ENCODE assay signal across 26 mouse cellular contexts in the genomic region with DNA sequence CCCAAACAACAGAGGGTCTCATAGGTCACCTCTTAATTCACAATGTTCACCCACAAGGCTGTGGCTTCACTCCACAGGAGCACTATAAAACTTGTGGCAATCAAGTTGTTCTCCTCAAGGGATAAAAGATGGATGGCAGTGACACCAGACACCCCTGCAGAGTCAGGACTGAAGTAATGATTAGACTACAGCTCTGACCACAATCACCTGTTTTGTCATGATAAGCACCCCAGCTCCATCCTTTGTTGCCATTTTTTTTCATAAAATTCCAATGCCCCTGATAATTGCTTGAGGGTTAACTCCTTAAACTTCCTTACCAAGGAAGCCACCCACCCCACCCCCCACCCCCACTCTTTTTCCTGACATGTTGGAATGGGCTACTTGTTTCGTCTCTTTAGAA.
"Had no signal": no experiment of that assay in that cellular context is flagged by ENCODE, and none has a peak within 500 bp of the region (broad histone marks: within the 10 kb centered on the region; RNA-seq: fewer than 3 reads in every experiment).

No protein-coding gene starts in this region.

- ATAC-seq: forebrain, embryonic 13.5 days; forebrain, embryonic 14.5 days; forebrain, embryonic 15.5 days; forebrain, embryonic 16.5 days; forebrain, postnatal 0 days had no signal

- H3K9ac ChIP-seq: embryonic facial prominence, embryonic 12.5 days; embryonic facial prominence, embryonic 13.5 days; embryonic facial prominence, embryonic 15.5 days; forebrain, embryonic 12.5 days; forebrain, embryonic 13.5 days; forebrain, embryonic 15.5 days; forebrain, postnatal 0 days had no signal

- H3K27ac ChIP-seq: embryonic facial prominence, embryonic 10.5 days; embryonic facial prominence, embryonic 12.5 days; embryonic facial prominence, embryonic 13.5 days; embryonic facial prominence, embryonic 15.5 days; forebrain, embryonic 10.5 days; forebrain, embryonic 12.5 days; forebrain, embryonic 13.5 days; forebrain, embryonic 15.5 days; gastrocnemius, adult 2 months; heart, adult 2 months had no signal

- H3K36me3 ChIP-seq: embryonic facial prominence, embryonic 10.5 days; embryonic facial prominence, embryonic 12.5 days; embryonic facial prominence, embryonic 13.5 days; embryonic facial prominence, embryonic 15.5 days; forebrain, embryonic 10.5 days; forebrain, embryonic 12.5 days; forebrain, embryonic 15.5 days had no signal

- H3K4me3 ChIP-seq: embryonic facial prominence, embryonic 10.5 days; embryonic facial prominence, embryonic 12.5 days; embryonic facial prominence, embryonic 13.5 days; embryonic facial prominence, embryonic 15.5 days; erythroblast, embryonic 14.5 days; forebrain, embryonic 10.5 days; forebrain, embryonic 12.5 days; forebrain, embryonic 13.5 days; forebrain, embryonic 15.5 days; gastrocnemius, adult 2 months; heart, adult 2 months had no signal

- DNase-seq: cerebellum, adult 9-11 months; cerebellum, postnatal 10 days; cerebellum, postnatal 14 days; cerebellum, postnatal 25 days; cerebellum, postnatal 36 days; embryo, embryonic 11 days; forebrain, postnatal 0 days; gastrocnemius, adult 2 months; gastrocnemius, postnatal 10 days; gastrocnemius, postnatal 14 days; gastrocnemius, postnatal 25 days; gastrocnemius, postnatal 36 days; heart, adult 11 months; heart, adult 18-20 months; heart, adult 2 months had no signal

- H3K4me1 ChIP-seq: embryonic facial prominence, embryonic 10.5 days; embryonic facial prominence, embryonic 12.5 days; embryonic facial prominence, embryonic 13.5 days; embryonic facial prominence, embryonic 15.5 days; forebrain, embryonic 10.5 days; forebrain, embryonic 12.5 days; forebrain, embryonic 13.5 days; forebrain, embryonic 15.5 days had no signal

- H3K27me3 ChIP-seq: embryonic facial prominence, embryonic 12.5 days; embryonic facial prominence, embryonic 13.5 days; embryonic facial prominence, embryonic 15.5 days; forebrain, embryonic 12.5 days; forebrain, embryonic 13.5 days; forebrain, embryonic 15.5 days had no signal

- H3K4me2 ChIP-seq: embryonic facial prominence, embryonic 12.5 days; embryonic facial prominence, embryonic 13.5 days; embryonic facial prominence, embryonic 15.5 days; forebrain, embryonic 12.5 days; forebrain, embryonic 13.5 days; forebrain, embryonic 15.5 days had no signal

- H3K9me3 ChIP-seq: embryonic facial prominence, embryonic 10.5 days; embryonic facial prominence, embryonic 12.5 days; embryonic facial prominence, embryonic 13.5 days; embryonic facial prominence, embryonic 15.5 days; forebrain, embryonic 10.5 days; forebrain, embryonic 12.5 days; forebrain, embryonic 13.5 days; forebrain, embryonic 15.5 days had no signal
